Mouse (Mus musculus) CD4-positive, CD25-positive, alpha-beta regulatory T cell, adult 4 months (primary cell): ENCODE data around the gene Tfam. TPM values are rescaled to one million over a fixed set of nuclear protein-coding genes. Genes with fewer than 3 reads are reported as not detected.
A peak's percentile ranks its signal among the peaks of the same experiment; 100 is the strongest.

Source experiments
- ATAC-seq: one replicate; pipeline ENCODE4 v1.8.0; 2017
- polyA plus RNA-seq, 2 experiments: library from polyadenylated mRNA; unstranded; fragments of 100-300 nt; shearing (Covaris generic); gene quantifications; one replicate each; pipeline ENCODE4 v1.2.1; 2017

Gene Tfam
- polyA plus RNA-seq, result 10 to 100 TPM; 75.2 to 89.6 TPM

DNA sequence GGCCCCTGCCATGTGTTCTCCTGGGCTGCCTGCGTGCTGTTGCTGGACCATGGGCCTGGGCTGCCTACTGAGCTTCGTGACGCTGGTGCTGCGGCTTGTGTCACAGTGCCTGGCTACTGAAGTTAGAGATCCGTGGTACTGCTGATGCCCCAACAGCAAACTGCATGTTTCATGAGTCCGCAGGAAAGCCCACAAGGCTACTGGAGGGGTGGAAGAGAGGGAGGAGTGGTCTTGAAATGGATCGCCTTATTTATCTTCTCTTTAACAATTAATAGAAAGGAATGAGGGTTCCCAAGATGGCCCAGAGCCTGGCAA, at the start of gene Tfam:
TSS of gene Tfam (minus strand) at position 41 of the 315 bp plus-strand sequence.
- no peak for ATAC-seq

DNA sequence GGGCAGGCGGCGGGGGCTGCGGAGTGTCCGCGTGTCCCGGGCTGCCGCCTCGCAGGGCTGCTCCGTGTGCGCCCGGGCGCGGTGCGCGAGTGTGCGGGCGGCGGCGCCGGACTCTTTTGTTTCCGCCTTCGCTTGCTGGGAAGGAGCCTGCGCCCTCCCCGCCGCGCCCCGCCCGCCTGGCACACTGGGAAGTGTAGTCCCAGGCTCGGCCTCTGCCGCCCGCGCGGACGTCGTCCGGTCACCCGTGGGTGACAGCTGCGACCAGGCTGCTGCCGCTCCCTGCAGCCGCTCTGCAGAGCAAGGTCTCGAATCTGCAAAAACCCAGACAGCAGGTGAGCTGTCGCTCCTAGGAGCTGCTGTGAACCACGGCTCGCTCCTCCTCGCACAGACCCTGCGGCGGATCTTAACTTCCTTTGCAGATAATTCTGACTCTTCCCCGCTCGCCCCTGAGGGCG, 47.1 kb upstream of the Tfam start, which contains the start of gene Ube2d1:
TSS of gene Ube2d1 (minus strand) at position 137 of the 455 bp plus-strand sequence.
- peak; percentile 88 for ATAC-seq

DNA sequence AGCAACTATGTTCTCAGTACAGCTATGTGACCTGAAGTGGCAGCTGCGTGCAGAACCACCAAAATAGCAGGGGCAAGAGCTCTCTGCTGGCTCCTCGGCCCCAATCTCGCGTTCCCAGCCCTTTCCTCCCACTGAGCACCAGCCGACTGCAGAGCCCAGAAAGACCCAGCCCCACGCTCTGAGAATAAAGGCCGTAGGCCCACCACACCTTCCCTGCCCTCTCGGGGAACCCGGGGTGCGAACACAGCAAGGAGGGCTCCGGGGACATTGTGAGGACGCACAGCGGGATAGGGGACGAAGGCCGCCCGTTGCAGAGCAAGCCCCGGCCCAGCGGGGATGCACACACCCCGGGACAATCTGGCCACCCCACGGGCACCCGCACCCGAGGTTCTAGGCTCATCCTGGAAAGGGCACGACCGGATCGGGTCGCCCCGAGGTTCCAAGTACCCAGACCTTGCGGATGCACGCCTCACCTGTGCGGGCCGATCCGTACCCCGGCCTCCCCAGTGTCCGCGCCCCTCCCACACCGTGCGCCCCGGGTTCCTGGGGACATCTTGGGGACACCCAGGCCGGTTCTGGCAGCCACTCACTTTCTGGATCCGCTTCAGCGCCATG, 46.5 kb upstream of the Tfam start:
- peak; percentile 56 for ATAC-seq

DNA sequence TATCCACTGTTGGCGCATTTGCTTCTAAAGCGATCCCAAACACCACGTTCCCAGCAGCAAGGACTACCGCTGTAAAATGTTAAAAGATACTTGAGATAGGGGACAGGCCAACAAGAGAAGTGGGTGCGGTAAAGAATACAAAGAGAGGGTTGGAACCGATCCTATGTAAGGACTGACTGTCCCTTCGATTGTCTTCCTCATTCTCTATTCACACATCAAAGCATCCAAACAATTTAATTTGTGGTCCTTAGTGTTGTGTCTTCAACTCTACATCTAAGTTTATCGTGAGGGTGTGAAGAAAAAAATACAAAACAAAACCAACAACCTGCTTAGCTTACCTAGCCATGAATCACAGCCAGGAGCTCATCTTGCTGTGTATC, 46.0 kb upstream of the Tfam start:
- no peak for ATAC-seq

DNA sequence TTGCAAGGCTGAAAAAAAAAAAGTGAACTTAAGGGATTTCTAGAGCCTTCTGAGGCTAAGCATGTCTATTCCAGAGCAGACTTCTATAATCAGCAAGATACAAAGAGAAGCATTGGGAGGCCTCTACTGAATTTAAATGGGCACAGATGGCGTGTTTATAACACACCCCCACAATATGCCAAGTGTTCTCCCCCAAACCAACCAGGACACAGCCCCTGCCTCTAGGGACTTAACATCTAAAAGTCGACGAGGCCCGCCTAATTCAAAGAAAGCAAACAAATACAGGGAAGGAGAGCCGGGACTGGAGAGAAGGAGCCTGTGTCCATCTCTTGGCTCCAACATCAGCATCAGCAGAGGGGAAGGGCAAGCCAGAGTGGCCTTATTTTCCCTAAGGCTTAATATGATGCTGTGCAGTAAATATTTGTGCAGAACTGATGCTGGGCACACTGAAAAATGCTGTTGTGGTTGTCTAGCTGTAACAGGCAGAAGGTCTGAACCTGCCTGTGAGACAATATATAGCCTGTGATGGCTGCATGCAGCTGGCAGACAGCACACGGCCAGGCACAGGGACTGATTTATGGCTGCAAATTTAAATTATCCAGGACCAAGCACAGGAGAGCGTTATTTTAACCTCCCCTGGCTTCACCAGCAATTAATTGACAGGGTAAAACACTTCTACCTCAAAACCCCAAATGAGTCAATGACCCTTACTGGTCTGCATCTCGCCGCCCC, 35.1 kb upstream of the Tfam start:
- ATAC-seq, result no peak

DNA sequence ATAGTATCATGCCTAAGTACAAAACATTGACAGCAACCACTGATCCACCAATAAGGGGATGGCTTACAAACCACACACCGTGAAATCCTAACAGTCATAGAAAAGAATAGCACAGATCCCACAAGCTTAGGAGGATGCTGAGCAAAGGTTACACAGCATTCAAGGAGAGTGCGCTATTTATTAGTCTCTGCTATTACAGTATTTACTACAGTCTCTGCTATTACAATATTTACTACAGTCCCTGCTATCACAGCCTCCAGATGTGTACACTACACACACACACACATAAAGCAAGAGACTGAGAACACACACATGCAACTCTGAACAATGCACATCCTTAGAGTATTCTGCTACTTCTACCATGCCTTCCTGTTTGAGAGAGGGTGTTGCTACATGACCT, 29.9 kb upstream of the Tfam start:
- no peak for ATAC-seq

DNA sequence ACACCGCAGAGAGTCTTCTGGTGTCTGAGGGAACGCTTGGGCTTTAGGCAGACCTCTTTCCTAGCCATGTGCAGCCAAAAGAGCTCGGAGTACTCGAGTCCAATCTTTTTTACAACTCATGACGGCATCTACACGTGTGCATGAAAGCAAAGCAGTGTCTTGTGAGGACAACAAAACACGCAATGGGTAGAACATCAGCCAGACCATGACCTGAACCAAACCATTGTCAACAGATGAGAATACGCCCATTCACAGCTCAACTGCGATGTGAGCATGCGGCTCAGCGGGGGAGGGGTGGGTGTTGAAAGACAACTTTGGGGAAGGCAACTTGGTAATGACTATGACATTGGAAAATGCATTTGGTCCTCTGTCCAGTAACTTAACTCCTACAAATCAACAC, 29.4 kb upstream of the Tfam start:
- no peak for ATAC-seq

DNA sequence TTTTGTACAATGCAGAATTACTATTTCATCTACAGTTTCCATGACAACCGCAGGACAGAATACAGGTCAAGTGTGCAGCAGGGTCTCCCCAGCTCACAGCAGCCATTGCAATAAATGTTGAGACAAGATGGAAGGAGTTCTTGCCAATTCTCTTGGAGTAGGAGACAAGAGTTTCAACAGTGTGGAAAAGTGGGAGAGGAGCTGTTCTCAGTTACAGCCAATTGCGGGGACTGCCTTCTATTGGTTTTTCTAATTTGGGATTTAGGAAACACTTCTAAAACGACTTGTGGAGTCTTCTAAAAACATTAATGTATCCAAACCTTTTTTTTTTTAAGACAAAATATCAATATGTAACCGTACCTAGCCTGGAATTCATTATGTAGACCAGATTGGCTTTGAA, 27.0 kb upstream of the Tfam start:
- ATAC-seq, result no peak

DNA sequence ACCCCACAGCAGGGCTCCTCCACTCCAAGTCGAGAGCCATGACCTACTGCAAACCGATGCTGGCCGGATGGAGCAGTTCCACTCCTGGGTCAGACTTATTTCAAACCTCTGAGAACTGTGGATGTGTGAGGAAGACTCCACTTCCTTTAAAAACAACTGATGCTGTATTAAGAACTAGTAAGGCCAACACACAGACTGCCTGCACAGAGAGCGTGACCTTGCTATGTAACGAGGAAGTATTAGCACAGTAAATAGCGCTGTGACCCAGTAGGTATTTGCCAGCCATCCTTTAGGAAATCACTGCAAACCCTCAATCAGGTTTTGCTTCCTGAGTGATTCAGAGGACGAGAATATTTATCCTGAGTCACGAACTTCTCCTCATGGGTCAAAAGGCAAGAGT, 23.6 kb upstream of the Tfam start:
- ATAC-seq, result no peak

DNA sequence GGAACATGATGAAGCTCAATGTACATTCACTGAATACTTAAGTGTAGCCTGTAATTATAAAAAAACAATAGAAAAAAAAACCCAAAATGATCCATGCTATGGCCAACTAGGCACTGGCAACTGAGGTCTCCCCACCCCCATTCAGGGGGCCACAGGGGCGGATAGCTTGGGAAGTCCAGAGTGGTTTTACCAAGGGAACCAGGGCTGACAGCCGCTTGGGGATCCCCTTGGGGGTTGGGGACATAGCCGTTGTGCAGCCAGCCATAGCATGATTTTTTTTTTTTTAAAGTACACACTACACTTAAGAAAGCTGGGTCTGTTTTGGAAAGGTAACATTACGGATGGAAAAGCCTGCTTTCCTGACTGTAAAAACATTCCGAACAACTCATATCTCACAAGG, 20.9 kb upstream of the Tfam start:
- no peak for ATAC-seq

DNA sequence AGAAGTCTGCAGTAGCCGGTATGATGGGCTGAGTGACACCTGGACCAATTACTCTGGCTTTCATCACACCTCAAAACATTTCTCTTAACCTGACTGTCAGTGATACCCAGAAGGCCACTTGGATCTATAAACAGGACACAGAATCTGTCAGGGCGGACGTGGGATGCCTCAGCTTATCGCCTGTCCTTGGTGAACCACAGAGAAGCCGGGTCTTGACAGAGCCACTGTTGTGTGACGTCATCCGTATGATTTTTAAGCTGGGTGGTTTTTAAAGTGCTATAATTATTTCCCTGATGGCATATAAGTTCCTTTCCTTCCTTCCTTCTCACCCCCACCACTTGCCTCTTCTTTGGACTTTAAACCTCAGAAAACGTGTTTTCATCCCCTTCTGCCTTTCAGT, 20.4 kb upstream of the Tfam start:
- no peak for ATAC-seq

DNA sequence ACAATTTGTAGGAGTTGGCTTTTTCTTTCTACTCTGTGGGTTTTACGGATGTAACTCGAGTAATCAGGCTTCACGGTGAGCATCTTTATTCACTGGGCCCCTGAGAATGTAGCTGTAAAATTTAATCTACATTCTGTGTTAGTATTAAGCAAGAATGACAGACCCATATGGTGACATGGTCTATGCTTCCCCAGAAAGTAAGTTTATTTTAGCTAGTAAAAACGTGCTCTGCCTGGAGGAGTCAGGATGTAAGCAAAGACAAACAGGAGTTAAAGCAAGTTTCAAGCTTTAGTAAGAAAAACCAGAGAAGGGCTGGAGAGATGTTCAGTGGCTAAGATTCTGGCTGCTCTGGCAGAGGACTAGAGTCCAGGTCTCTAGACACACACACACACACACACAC, 15.1 kb upstream of the Tfam start:
- no peak for ATAC-seq

DNA sequence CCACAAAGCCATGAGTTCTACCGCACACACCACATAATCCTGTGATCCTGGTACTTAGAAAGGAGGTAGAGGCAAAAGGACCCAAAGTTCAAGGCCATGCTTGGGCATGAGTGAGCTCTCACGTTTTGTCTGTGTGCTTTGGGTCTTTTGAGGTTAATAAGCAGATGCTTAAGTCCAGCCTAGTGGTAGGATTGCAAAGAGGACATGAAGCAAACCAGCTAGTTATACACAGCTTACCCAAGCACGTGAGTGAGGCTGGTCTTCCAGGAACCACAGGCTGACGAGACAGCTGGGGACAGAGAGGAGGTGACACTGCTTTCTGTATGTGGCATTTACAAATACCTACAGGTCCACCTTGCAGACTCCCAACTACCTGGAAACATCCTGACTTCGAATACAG, 14.3 kb upstream of the Tfam start:
- no peak for ATAC-seq

DNA sequence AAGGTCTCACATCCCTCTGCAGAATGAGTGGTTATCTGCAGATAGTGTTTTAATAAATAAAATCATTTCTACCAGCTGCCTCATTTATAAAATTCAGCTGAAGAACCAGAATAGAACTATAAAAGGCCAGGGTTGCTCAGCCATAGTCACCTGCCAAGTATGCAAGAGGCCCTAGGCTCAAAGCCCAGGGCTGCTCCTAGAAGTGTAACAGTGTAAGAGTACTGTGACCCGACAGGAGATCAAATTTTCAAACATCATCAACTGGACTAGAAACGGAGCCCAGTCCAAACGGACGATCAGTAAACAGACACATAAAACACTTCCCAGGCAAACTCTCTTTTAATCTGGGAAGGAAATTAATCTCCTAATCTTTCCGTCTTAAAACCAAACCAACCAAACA, 13.8 kb upstream of the Tfam start:
- ATAC-seq, result no peak

DNA sequence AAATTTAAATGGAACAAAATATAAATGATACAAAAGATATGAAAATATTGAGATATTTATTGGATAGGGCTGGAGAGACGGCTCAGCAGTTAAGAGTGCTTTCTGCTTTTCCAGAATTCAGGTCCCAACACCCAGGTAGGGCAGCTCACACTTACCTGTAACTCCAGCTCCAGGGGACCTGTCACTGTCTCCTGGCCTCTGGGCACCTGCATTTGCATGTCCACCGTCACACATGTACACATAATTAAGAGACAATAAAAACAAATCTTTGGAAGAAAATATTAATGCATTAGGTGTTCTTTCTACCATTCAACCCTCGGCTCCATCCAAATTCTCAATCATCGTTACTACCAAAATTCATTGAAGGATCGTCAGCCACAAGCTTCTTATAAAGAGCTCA, 13.2 kb upstream of the Tfam start:
- ATAC-seq, result no peak

DNA sequence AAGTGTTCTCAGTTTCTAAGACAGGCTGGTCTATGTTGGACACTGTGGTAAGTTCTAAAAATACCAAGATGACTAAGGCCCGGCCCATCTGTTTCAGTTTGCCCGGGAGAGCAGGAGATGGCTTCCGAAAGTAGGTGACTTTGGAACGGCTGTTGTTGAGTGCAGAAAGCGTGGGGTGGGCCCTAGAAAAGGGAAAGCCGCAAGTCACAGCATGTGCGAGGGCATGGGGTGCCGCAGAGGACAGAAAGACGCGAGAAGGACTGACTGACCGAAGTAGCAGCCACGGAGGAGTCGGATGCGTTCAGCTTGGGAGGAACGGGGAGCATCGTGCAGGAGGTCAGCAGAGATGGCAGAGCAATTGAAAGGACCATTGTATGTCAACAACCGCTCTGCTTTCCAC, 12.4 kb upstream of the Tfam start:
- no peak for ATAC-seq

DNA sequence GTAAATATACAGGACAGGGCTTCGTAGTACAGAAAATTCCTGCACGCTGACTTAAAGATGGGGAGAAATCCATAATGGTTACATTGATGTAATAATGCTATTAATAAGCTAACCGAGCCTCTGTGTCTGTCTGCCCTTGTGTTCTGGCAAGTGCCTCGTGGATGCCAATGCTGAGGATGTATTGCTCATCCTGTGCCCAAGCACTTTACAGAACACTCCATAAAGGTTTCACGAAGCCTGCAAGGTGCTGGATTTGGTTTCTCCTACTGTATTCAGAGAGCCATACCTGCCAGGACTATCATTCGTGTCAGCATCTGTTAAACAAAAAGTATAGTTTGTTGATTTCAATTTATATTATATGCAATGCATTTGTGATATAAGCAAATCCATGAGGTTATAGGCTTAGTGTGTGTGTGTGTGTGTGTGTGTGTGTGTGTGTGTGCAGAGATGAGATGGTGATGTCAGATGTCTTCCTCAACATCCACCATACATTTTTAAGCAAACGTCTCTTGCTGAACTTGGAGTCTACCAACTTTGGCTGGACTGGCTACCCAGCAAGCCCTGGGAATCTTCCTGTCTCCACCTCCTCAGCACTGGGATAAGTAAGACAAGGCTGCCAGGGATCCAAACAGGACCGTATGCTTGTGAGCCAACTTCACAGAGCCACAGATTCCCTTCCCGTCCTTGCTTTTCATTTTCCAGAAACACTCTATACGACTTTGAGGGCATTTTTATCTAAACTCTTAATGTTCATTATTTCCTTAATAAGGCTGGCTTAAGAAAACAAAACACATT, 11.2 kb upstream of the Tfam start:
- ATAC-seq, result no peak

DNA sequence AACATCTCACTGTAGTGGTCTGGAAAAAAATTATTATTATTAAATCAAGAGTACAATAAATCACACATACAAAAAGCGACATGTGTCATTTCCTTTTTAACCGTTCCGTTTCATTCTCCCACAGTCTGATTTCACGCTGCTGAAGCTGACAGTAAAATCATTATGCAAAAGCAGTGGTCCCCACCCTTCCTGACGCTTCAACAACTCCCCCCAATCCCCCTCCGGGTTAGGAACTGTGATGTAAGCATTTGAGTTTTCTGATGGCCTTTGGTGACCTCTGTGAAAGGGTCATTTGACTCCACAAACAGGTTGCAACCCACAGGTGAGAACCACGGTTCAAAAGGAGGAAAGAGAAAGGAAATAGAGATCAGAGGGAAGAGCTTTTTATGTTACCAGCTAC, 8.9 kb upstream of the Tfam start:
- peak; percentile 55 for ATAC-seq

DNA sequence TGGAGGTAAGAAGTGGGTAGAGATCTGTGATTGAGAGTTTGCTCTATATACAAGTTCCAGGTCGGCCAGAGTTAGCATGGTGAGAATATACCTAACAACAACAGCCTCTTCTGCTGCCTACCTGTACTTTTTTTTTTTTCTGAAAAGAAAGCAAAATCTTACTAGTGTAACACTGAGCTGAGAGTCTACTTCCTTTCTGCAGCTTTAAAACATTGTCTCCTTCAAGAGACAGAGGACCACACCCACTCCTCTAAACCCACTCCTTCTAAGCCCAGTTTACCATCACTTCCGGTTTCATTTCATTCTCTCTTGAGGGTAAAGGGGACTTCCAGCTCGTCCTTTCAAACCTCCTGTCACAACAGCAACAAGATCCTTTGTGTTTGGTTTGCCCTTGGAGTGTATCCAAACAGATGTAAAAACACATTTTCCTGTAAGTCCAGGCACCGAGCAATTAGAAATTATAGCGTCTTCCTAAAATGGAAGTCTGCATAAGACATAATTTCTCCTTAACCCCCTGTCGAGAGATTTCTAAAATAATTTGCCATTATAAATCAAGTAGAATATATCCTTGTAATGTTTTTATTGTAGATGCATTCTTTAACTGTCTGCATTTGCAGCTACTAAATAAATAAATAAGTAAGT, 1.5 kb upstream of the Tfam start:
- peak; percentile 83 for ATAC-seq

DNA sequence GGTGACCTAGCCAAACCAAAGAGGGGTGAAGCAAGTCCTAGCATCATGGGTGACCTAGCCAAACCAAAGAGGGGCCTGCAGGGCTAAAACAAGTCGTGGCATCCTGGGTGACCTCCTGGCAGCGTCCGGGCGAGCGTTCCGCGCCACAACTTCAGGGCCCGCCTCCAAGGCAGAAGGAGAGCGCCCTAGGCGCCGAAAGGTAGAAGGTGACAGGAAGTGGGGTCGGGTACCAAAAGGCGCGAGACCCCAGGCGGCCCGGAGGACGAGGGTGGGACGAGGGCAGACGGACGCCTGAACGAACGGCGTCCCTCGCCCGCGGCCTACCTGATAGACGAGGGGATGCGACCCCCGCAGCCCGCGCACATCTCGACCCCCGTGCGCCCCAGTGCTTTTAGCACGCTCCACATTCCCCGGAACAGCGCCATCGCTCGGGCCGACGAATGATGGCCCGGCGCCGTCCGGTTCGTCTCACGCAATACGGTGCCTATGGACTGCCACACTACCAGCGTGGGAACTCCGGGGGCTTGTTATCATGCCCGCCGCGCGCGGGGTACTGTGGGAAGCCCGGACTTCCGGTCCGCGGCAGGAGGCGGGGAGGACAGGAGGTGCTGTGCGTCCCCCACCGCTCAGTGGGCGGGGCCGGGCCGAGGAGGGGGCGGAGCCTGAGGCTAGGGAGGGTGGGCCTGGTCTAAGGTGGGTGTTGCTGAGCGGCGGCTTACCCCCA, 402 bp downstream of the Tfam start:
- ATAC-seq, result peak; percentile 81

DNA sequence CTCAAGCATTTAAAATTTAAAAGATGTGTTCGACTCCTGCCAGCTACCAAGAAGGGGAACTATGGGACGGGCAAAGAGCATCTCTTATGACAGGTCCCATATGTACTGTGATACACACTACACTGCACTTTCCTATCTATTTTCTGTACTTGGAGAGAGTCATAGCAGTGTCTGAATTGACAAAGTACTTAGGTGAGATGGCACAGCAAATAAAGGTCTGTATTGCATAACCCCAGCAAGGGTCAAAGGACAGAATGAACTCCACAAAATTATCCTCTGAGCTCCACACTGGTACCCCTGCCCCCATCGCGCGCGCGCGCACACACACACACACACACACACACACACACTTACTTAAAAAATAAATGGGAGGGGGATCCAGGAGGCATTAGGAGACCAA, 4.0 kb downstream of the Tfam start:
- no peak for ATAC-seq

DNA sequence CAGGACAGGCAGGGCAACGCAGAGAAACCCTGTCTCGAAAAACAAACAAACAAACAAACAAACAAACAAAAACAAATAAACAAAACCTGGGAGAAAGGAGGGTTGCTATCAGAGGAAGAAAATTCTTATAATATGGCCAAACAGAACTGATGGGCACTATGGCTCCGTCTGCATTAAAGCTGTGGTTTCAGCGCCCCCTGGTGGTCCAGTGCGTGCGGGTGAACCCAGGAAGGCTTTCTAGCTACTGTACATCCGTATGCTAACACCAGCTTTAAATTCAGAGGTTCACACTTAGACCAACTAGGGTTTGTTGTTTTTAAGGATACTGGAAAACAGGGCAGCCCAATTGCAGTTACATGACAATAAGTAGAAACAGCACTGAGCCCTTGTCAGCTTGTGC, 12.2 kb downstream of the Tfam start:
- ATAC-seq, result peak; percentile 85

DNA sequence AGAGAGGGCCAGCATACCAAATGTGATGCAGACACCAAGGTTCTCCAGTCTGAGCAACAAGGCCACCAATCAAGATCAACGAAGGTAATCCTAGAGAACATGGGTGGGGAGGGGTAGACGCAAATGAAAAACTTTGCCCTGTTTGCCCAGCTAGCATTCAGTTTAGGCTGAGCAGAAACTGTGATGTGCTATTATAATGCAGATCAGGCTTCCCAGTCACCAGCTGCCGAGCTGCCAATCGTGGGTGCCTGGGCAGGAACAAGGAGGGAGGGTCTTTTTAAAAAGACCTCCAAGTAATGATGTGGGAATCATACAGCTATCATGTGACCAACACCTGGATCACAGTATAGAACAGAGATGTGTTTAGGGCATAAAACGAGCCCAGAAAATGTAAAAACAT, 15.0 kb downstream of the Tfam start:
- ATAC-seq, result no peak
